Comparison of ENCODE assay signal across 24 mouse cellular contexts in the genomic region with DNA sequence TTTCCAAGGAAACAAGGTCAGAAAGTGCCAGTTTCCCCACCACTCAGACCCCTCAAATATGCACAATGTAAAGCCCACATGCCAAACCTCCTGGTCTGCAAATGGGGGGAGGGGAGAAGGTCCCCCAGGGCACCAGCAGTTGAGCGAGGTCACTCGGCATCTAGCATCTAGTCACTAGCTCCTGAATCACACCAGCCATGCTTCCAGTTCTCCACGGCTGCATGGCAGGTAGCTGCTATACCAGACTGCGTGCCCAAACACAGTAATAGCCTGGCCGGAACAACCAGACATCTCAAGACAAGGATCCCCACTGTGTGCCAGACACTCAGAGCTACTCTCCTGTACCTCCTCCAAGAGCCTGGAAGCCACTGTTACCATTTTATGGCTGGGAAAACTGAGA. TPM values are rescaled to one million over a fixed set of nuclear protein-coding genes. Genes with fewer than 3 reads are reported as not detected.
DNase-seq lines count a peak whose midpoint lies in the region; ATAC-seq lines count a peak whose summit lies in the region.
"Had no signal": no experiment of that assay in that cellular context is flagged by ENCODE, and none has a peak within 500 bp of the region (broad histone marks: within the 10 kb centered on the region; RNA-seq: fewer than 3 reads in every experiment).

No protein-coding gene starts in this region.

- H3K9ac ChIP-seq in hindbrain, embryonic 16.5 days (ENCODE audit: low read depth, low read length) = no peak overlapping the region
- no peak overlapping the region; the same call in 1 of the 2 replicates for H3K9ac ChIP-seq in midbrain, embryonic 14.5 days (replicated peaks; ENCODE audit: low read length)
- no peak overlapping the region; the same call in 1 of the 2 replicates for H3K9ac ChIP-seq in midbrain, embryonic 13.5 days (replicated peaks)
- no peak overlapping the region for H3K9ac ChIP-seq in stomach, embryonic 16.5 days (ENCODE audit: low read length)
- H3K9ac ChIP-seq: heart, embryonic 12.5 days; liver, embryonic 15.5 days had no signal

- H3K27ac ChIP-seq in hindbrain, embryonic 10.5 days = peak overlapping the region; percentile 93
- no peak overlapping the region for H3K27ac ChIP-seq in hindbrain, embryonic 16.5 days (ENCODE audit: low read depth, low read length)
- peak overlapping the region; percentile 95 for H3K27ac ChIP-seq in midbrain, embryonic 10.5 days (replicated peaks)
- no peak overlapping the region for H3K27ac ChIP-seq in midbrain, embryonic 14.5 days (replicated peaks; ENCODE audit: low read depth, low read length)
- peak overlapping the region; percentile 48; the same call in 1 of the 2 replicates for H3K27ac ChIP-seq in midbrain, embryonic 13.5 days
- H3K27ac ChIP-seq in stomach, embryonic 16.5 days (ENCODE audit: low read length) = peak overlapping the region; percentile 19; the same call in 1 of the 2 replicates
- H3K27ac ChIP-seq: left cerebral cortex, adult 2 months; liver, embryonic 15.5 days; macrophage had no signal

- no peak for ATAC-seq in hindbrain, embryonic 16.5 days
- no peak for ATAC-seq in midbrain, embryonic 14.5 days (ENCODE audit: low FRiP score, low TSS enrichment)
- no peak for ATAC-seq in midbrain, embryonic 13.5 days
- ATAC-seq in stomach, embryonic 16.5 days (ENCODE audit: insufficient read depth, low FRiP score) = no peak
- ATAC-seq: inflammation-experienced regulatory T-cells, adult 6 months; Patski had no signal

- no peak overlapping the region for H3K4me2 ChIP-seq in hindbrain, embryonic 16.5 days (ENCODE audit: low read length)
- no peak overlapping the region for H3K4me2 ChIP-seq in midbrain, embryonic 14.5 days (ENCODE audit: low read length)
- peak overlapping the region; percentile 80 for H3K4me2 ChIP-seq in midbrain, embryonic 13.5 days (replicated peaks)
- peak overlapping the region; percentile 67 for H3K4me2 ChIP-seq in stomach, embryonic 16.5 days (ENCODE audit: low read depth, low read length)

- H3K9me3 ChIP-seq in hindbrain, embryonic 10.5 days = no peaks in the 10 kb centered on the region
- no peaks in the 10 kb centered on the region for H3K9me3 ChIP-seq in hindbrain, embryonic 16.5 days (ENCODE audit: control insufficient read depth, low read length)
- H3K9me3 ChIP-seq in midbrain, embryonic 10.5 days (replicated peaks) = no peaks in the 10 kb centered on the region
- H3K9me3 ChIP-seq in midbrain, embryonic 14.5 days (ENCODE audit: control insufficient read depth, low read length) = no peaks in the 10 kb centered on the region
- no peaks in the 10 kb centered on the region for H3K9me3 ChIP-seq in midbrain, embryonic 13.5 days
- no peaks in the 10 kb centered on the region for H3K9me3 ChIP-seq in stomach, embryonic 16.5 days (replicated peaks; ENCODE audit: control insufficient read depth, low read length)
- H3K9me3 ChIP-seq: G1E; heart, embryonic 12.5 days; liver, embryonic 15.5 days had no signal

- WGBS in hindbrain, embryonic 10.5 days = 82% methylated on average over 5 of the region's 5 CpGs
- 87% methylated on average over 5 of the region's 5 CpGs for WGBS in hindbrain, embryonic 16.5 days
- whole genome bisulfite sequencing in midbrain, embryonic 10.5 days = 84% methylated on average over 5 of the region's 5 CpGs
- WGBS in midbrain, embryonic 14.5 days = 85% methylated on average over 5 of the region's 5 CpGs
- WGBS in midbrain, embryonic 13.5 days = 84% methylated on average over 5 of the region's 5 CpGs
- 83% methylated on average over 5 of the region's 5 CpGs for whole genome bisulfite sequencing in stomach, embryonic 16.5 days

- H3K36me3 ChIP-seq in hindbrain, embryonic 10.5 days = peaks cover 39% of the 10 kb centered on the region
- no peaks in the 10 kb centered on the region for H3K36me3 ChIP-seq in hindbrain, embryonic 16.5 days (ENCODE audit: control insufficient read depth, insufficient read depth, low read length)
- peaks cover 49% of the 10 kb centered on the region for H3K36me3 ChIP-seq in midbrain, embryonic 10.5 days
- no peaks in the 10 kb centered on the region for H3K36me3 ChIP-seq in midbrain, embryonic 14.5 days (ENCODE audit: control insufficient read depth, insufficient read depth, low read length)
- peaks cover 4% of the 10 kb centered on the region; the same call in 1 of the 2 replicates for H3K36me3 ChIP-seq in midbrain, embryonic 13.5 days
- H3K36me3 ChIP-seq in stomach, embryonic 16.5 days (ENCODE audit: control insufficient read depth, insufficient read depth, low read length) = peaks cover 21% of the 10 kb centered on the region

- no peak for DNase-seq in hindbrain, embryonic 10.5 days (ENCODE audit: low spot score)
- no peak for DNase-seq in midbrain, embryonic 10.5 days (ENCODE audit: low spot score)
- DNase-seq in midbrain, embryonic 14.5 days = no peak
- no peak for DNase-seq in frontal cortex, postnatal 10 days (ENCODE audit: low spot score in 2 of 2)
- DNase-seq: adrenal gland, postnatal 36 days; B cell, adult 2 months; cerebellum, adult 9-10 months; gastrocnemius, adult 2 months; heart, postnatal 10 days; kidney, adult 8-10 months; kidney, postnatal 10 days; liver; thymus, postnatal 14 days had no signal

- peak overlapping the region; percentile 18; the same call in 1 of the 2 replicates for H3K4me3 ChIP-seq in hindbrain, embryonic 10.5 days
- no peak overlapping the region for H3K4me3 ChIP-seq in hindbrain, embryonic 16.5 days (ENCODE audit: low read length)
- peak overlapping the region; percentile 59; the same call in 1 of the 2 replicates for H3K4me3 ChIP-seq in midbrain, embryonic 10.5 days
- no peak overlapping the region for H3K4me3 ChIP-seq in midbrain, embryonic 14.5 days (replicated peaks; ENCODE audit: low read depth, low read length)
- no peak overlapping the region for H3K4me3 ChIP-seq in midbrain, embryonic 13.5 days (replicated peaks)
- 0 out of 2 replicates have a peak overlapping the region, but pooled peaks have one; percentile 31 for H3K4me3 ChIP-seq in stomach, embryonic 16.5 days (replicated peaks; ENCODE audit: low read length)
- H3K4me3 ChIP-seq: heart, embryonic 12.5 days; left cerebral cortex, adult 2 months; liver, embryonic 15.5 days had no signal

- H3K4me1 ChIP-seq in hindbrain, embryonic 10.5 days (replicated peaks) = peaks cover 94% of the 10 kb centered on the region
- peaks cover 66% of the 10 kb centered on the region for H3K4me1 ChIP-seq in hindbrain, embryonic 16.5 days (ENCODE audit: control insufficient read depth, insufficient read depth, low read depth, low read length)
- peaks cover 94% of the 10 kb centered on the region for H3K4me1 ChIP-seq in midbrain, embryonic 10.5 days
- H3K4me1 ChIP-seq in midbrain, embryonic 14.5 days (ENCODE audit: control insufficient read depth, insufficient read depth, low read length) = peaks cover 60% of the 10 kb centered on the region
- peaks cover 91% of the 10 kb centered on the region for H3K4me1 ChIP-seq in midbrain, embryonic 13.5 days (replicated peaks)
- peaks cover 57% of the 10 kb centered on the region for H3K4me1 ChIP-seq in stomach, embryonic 16.5 days (ENCODE audit: control insufficient read depth, insufficient read depth, low read length)

- H3K27me3 ChIP-seq in hindbrain, embryonic 10.5 days (ENCODE audit: insufficient read depth, poor library complexity, severe bottlenecking) = peaks cover 35% of the 10 kb centered on the region
- no peaks in the 10 kb centered on the region; the same call in 1 of the 2 replicates for H3K27me3 ChIP-seq in hindbrain, embryonic 16.5 days (replicated peaks; ENCODE audit: control insufficient read depth, insufficient read depth, low read length)
- H3K27me3 ChIP-seq in midbrain, embryonic 10.5 days (ENCODE audit: low read depth, poor library complexity, severe bottlenecking) = peaks cover 61% of the 10 kb centered on the region
- no peaks in the 10 kb centered on the region for H3K27me3 ChIP-seq in midbrain, embryonic 14.5 days (ENCODE audit: control insufficient read depth, insufficient read depth, low read length)
- no peaks in the 10 kb centered on the region for H3K27me3 ChIP-seq in midbrain, embryonic 13.5 days
- H3K27me3 ChIP-seq in stomach, embryonic 16.5 days (ENCODE audit: control insufficient read depth, insufficient read depth, low read length) = no peaks in the 10 kb centered on the region
- H3K27me3 ChIP-seq: CH12.LX, Patski had no signal

RNA-seq across cellular contexts. Expression of gene Fam110a, which starts 8.3 kb away (rescaled TPM):
- 99.4 and 149 TPM in 2 replicates for polyA plus RNA-seq in hindbrain, embryonic 10.5 days (2016; fragmentation: Nextera tagmentation; extraction: Ambion mirVana)
- polyA plus RNA-seq in hindbrain, embryonic 16.5 days (2015; fragmentation: Nextera tagmentation; extraction: Ambion mirVana) = 43.4 and 45.9 TPM in 2 replicates
- 79.8 and 108 TPM in 2 replicates for polyA plus RNA-seq in midbrain, embryonic 10.5 days (2016; fragmentation: Nextera tagmentation; extraction: Ambion mirVana)
- 55.8 and 67.5 TPM in 2 replicates for polyA plus RNA-seq in midbrain, embryonic 14.5 days (2014; fragmentation: Nextera tagmentation; extraction: Ambion mirVana)
- 97.0 and 97.3 TPM in 2 replicates for polyA plus RNA-seq in midbrain, embryonic 13.5 days (2015; fragmentation: Nextera tagmentation; extraction: Ambion mirVana)
- polyA plus RNA-seq in stomach, embryonic 16.5 days (2015; fragmentation: Nextera tagmentation; extraction: Ambion mirVana) = 31.2 and 32.7 TPM in 2 replicates

RNA-seq across cellular contexts. Expression of gene Slc52a3, which starts 24.6 kb away (rescaled TPM):
- 0.90 and 1.3 TPM in 2 replicates for polyA plus RNA-seq in hindbrain, embryonic 10.5 days (2016; fragmentation: Nextera tagmentation; extraction: Ambion mirVana)
- polyA plus RNA-seq in hindbrain, embryonic 16.5 days (2015; fragmentation: Nextera tagmentation; extraction: Ambion mirVana) = 1.8 and 2.3 TPM in 2 replicates
- polyA plus RNA-seq in midbrain, embryonic 10.5 days (2016; fragmentation: Nextera tagmentation; extraction: Ambion mirVana) = 0.81 and 0.87 TPM in 2 replicates
- polyA plus RNA-seq in midbrain, embryonic 14.5 days (2014; fragmentation: Nextera tagmentation; extraction: Ambion mirVana) = 0.42 and 0.74 TPM in 2 replicates
- polyA plus RNA-seq in midbrain, embryonic 13.5 days (2015; fragmentation: Nextera tagmentation; extraction: Ambion mirVana) = 0.55 and 0.99 TPM in 2 replicates
- 13.9 and 21.8 TPM in 2 replicates for polyA plus RNA-seq in stomach, embryonic 16.5 days (2015; fragmentation: Nextera tagmentation; extraction: Ambion mirVana)
- polyA plus RNA-seq: macrophage had no signal

Comparison
In these comparisons a context has a peak if more than half of its experiments do, and no peak if none do; other contexts are left out.
1. H3K27ac ChIP-seq: peak in hindbrain, embryonic 10.5 days (single experiment), midbrain, embryonic 10.5 days (single experiment), midbrain, embryonic 13.5 days (single experiment) and stomach, embryonic 16.5 days (single experiment); none in hindbrain, embryonic 16.5 days (single experiment) and midbrain, embryonic 14.5 days (single experiment).
2. H3K4me3 ChIP-seq: peak in hindbrain, embryonic 10.5 days (single experiment), midbrain, embryonic 10.5 days (single experiment) and stomach, embryonic 16.5 days (single experiment); none in hindbrain, embryonic 16.5 days (single experiment), midbrain, embryonic 14.5 days (single experiment) and midbrain, embryonic 13.5 days (single experiment).
3. H3K4me2 ChIP-seq: peak in midbrain, embryonic 13.5 days (single experiment) and stomach, embryonic 16.5 days (single experiment); none in hindbrain, embryonic 16.5 days (single experiment) and midbrain, embryonic 14.5 days (single experiment).